Mouse (Mus musculus) forebrain, embryonic 15.5 days (tissue): ENCODE results near the gene Dhx38. TPM values are rescaled to one million over a fixed set of nuclear protein-coding genes. Genes with fewer than 3 reads are reported as not detected.
A peak's percentile ranks its signal among the peaks of the same experiment; 100 is the strongest.

Source experiments
- ATAC-seq: fragments of 200-750 bp; cut with Nextera tagmentation; replicated peaks from 2 replicates; pipeline ENCODE4 v1.8.0; 2017; ENCODE audit warnings: mild to moderate bottlenecking, moderate TSS enrichment, moderate library complexity
- H3K27ac ChIP-seq: fragments of 300-500 bp; sonication (generic); replicated peaks from 2 replicates; pipeline ENCODE4 v1.5.1; 2015; ENCODE audit warnings: mild to moderate bottlenecking, inconsistent platforms
- H3K27me3 ChIP-seq: fragments of 300-500 bp; sonication (generic); 2 replicates; pipeline ENCODE4 v1.6.1; 2015; ENCODE audit warnings: inconsistent platforms
- H3K36me3 ChIP-seq: fragments of 300-500 bp; sonication (generic); 2 replicates; pipeline ENCODE4 v1.6.1; 2015; ENCODE audit warnings: mild to moderate bottlenecking, inconsistent platforms
- H3K4me1 ChIP-seq: fragments of 300-500 bp; sonication (generic); 2 replicates; pipeline ENCODE4 v1.6.1; 2015; ENCODE audit warnings: inconsistent platforms
- H3K4me2 ChIP-seq: fragments of 300-500 bp; sonication (generic); replicated peaks from 2 replicates; pipeline ENCODE4 v1.6.1; 2015; ENCODE audit warnings: mild to moderate bottlenecking, inconsistent platforms
- H3K4me3 ChIP-seq: fragments of 300-500 bp; sonication (generic); 2 replicates; pipeline ENCODE4 v1.5.1; 2015; ENCODE audit warnings: mild to moderate bottlenecking, inconsistent platforms
- H3K9ac ChIP-seq: fragments of 300-500 bp; sonication (generic); replicated peaks from 2 replicates; pipeline ENCODE4 v1.6.1; 2015; ENCODE audit warnings: mild to moderate bottlenecking, inconsistent platforms
- H3K9me3 ChIP-seq: fragments of 300-500 bp; sonication (generic); 2 replicates; pipeline ENCODE4 v1.6.1; 2016; ENCODE audit warnings: inconsistent platforms
- WGBS: fragments of 180-500 bp; shearing (Covaris S2); methylation state at CpG from one replicate; pipeline ENCODE4 v1.1.7; 2015; ENCODE audit warnings: mixed read lengths; 5-methylcytosine and 5-hydroxymethylcytosine counted together
- polyA plus RNA-seq: library from polyadenylated mRNA; unstranded; fragments of >200 nt; fragmentation: Nextera tagmentation; extraction: Ambion mirVana; gene quantifications from 2 replicates; pipeline ENCODE4 v1.2.1, GENCODE M21; 2015

The Dhx38 gene
- 23.9 and 24.0 TPM in 2 replicates for polyA plus RNA-seq

DNA sequence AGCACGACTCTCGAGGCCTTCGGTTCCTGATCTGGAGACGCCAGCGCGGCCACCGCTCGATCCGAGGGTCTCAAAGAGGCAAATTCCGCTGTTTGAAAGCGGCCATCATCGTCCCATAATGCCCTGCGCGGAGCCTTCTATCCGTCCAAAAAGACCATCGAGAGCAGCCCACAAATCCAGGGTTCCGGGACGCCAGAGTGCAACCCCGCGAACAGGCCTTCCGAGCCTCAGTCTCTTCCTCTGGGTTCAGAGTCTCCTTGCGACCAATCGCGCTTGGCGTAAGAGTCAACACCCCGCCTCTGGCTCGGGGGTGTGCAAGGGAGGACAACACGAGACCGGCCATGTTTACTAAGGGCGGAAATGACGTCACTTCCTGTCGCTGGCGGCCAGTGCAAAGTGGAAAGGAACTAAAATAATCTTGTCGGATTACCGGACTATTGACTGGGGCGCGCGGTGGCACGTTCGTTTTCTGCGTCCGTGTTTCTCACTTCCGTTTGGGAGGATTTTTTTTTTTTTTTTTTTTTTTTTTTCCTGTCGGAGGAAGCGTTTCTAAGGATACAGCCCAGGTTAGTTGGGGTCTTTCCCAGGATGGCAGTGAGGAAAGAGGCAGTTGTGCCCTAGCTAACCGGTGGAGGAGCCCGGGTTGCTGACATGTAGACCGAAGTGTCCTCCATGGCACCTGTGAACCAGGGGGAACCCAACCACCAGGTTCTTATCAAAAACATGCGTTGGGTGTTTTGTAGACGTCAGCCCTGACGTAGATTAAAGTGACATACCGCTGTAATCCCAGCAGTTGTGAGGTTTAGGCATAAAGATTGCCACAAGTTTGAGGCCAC lies at the start of gene Dhx38, which contains the start of gene Txnl4b:
TSS of gene Dhx38 (minus strand) at position 364 of the 836 bp plus-strand sequence.
TSS of gene Txnl4b (plus strand) at position 395 of the 836 bp plus-strand sequence.
- peak within 1 kb of the TSS; percentile 93 for H3K27ac ChIP-seq
- peaks cover 20% of the 10 kb centered on the region for H3K36me3 ChIP-seq
- peak within 1 kb of the TSS; percentile 93 for H3K9ac ChIP-seq
- H3K4me3 ChIP-seq: peak within 1 kb of the TSS; percentile 86
- no peaks in the 10 kb centered on the region for H3K9me3 ChIP-seq
- peak within 1 kb of the TSS; percentile 83 for H3K4me2 ChIP-seq
- H3K27me3 ChIP-seq: no peaks in the 10 kb centered on the region
- ATAC-seq: peak; percentile 100
- WGBS: under 1% methylated on average over 52 of the region's 52 CpGs
- H3K4me1 ChIP-seq: peaks cover 21% of the 10 kb centered on the region

GRCm38 (mm10) chr8:109614243-109615210 lies 48.9 kb upstream of the Dhx38 start, which contains the start of gene Pkd1l3:
TSS of gene Pkd1l3 (plus strand) at chr8:109614517.
- Histone ChIP-seq H3K9me3 (no peaks in the 10 kb centered on the region), H3K27ac (no peak within 1 kb of the TSS), H3K36me3 (no peaks in the 10 kb centered on the region), H3K4me3 (no peak within 1 kb of the TSS), H3K4me2 (no peak within 1 kb of the TSS), H3K4me1 (peaks cover 2% of the 10 kb centered on the region; the same call in 1 of the 2 replicates), H3K27me3 (no peaks in the 10 kb centered on the region), H3K9ac (no peak within 1 kb of the TSS)
- no peak for ATAC-seq
- 61% methylated on average over 27 of the region's 27 CpGs for WGBS

DNA sequence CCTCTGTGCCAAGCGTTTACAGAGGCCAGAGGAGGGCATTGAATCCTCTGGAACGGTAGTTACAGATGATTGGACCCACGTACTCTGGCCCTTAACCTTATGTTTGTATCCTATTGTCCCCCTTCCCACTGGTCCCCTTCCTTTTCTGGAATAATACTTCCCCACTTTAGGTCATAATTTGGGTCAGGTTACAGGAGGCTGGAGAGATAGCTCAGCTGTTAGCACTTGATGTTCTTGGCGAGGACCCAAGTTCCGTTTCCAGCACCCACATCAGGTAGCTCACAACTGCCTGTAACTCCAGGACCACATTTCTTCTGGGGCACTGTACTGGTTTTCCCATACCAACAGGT lies 43.5 kb upstream of the Dhx38 start:
- Histone ChIP-seq H3K9ac (peak overlapping the region; percentile 87), H3K4me3 (peak overlapping the region; percentile 61), H3K36me3 (peaks cover 2% of the 10 kb centered on the region; the same call in 1 of the 2 replicates), H3K9me3 (no peaks in the 10 kb centered on the region), H3K27me3 (no peaks in the 10 kb centered on the region), H3K27ac (peak overlapping the region; percentile 99), H3K4me1 (peaks cover 17% of the 10 kb centered on the region), H3K4me2 (peak overlapping the region; percentile 71)
- 20% methylated on average over 5 of the region's 5 CpGs for WGBS
- ATAC-seq: no peak

- no peaks in the 10 kb centered on the region for H3K9me3 ChIP-seq
- WGBS: under 1% methylated on average over 42 of the region's 42 CpGs
- H3K36me3 ChIP-seq: peaks cover 6% of the 10 kb centered on the region
- H3K4me1 ChIP-seq: peaks cover 17% of the 10 kb centered on the region
- peak; percentile 99 for ATAC-seq
- H3K9ac ChIP-seq: peak within 1 kb of the TSS; percentile 87
- no peaks in the 10 kb centered on the region for H3K27me3 ChIP-seq
- H3K4me3 ChIP-seq: peak within 1 kb of the TSS; percentile 61
- peak within 1 kb of the TSS; percentile 71 for H3K4me2 ChIP-seq
- H3K27ac ChIP-seq: peak within 1 kb of the TSS; percentile 99
These were observed 42.9 kb upstream of the Dhx38 start, which contains the start of gene Dhodh for GRCm38 (mm10) chr8:109608271-109609152. TSS of gene Dhodh (minus strand) at chr8:109608673.

- H3K4me3 ChIP-seq: peak overlapping the region; percentile 61
- H3K27ac ChIP-seq: peak overlapping the region; percentile 99
These were observed 42.0 kb upstream of the Dhx38 start for GRCm38 (mm10) chr8:109607650-109608049.

GRCm38 (mm10) chr8:109606725-109607124 lies 41.1 kb upstream of the Dhx38 start:
- peaks cover 17% of the 10 kb centered on the region for H3K4me1 ChIP-seq
- WGBS: 88% methylated on average over 2 of the region's 2 CpGs

More at GRCm38 (mm10) chr8:109607650-109608049, 42.0 kb upstream of the Dhx38 start:
- ATAC-seq: no peak
- peaks cover 13% of the 10 kb centered on the region for H3K36me3 ChIP-seq
- 11% methylated on average over 12 of the region's 12 CpGs for WGBS
- no peaks in the 10 kb centered on the region for H3K9me3 ChIP-seq
- H3K4me2 ChIP-seq: peak overlapping the region; percentile 71
- H3K27me3 ChIP-seq: no peaks in the 10 kb centered on the region
- peaks cover 17% of the 10 kb centered on the region for H3K4me1 ChIP-seq
- H3K9ac ChIP-seq: peak overlapping the region; percentile 87

DNA sequence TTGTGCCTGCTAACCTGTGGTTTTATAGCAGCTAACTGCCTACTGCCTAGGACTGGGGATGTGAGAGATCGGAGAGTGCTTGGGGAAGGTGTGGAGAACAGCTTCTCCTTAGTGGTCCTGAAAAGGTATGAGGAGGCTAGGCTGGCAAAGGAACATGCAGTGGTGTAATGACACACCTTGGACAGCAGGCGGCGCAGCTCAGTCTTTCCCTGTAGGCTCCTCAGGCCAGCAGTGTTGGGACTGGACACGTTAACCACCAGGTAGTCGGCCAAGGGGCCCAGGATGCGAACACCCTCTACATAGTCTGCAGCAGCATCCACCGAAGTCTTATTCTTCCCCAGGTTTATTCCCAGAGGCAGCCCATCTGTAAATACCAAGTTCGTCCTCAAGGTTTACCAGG lies 30.2 kb upstream of the Dhx38 start:
- Histone ChIP-seq H3K36me3 (peaks cover 10% of the 10 kb centered on the region; the same call in 1 of the 2 replicates), H3K9me3 (no peaks in the 10 kb centered on the region), H3K4me3 (no peak overlapping the region), H3K27me3 (no peaks in the 10 kb centered on the region), H3K27ac (no peak overlapping the region), H3K4me2 (no peak overlapping the region), H3K4me1 (no peaks in the 10 kb centered on the region), H3K9ac (no peak overlapping the region)
- ATAC-seq: no peak
- WGBS: 47% methylated on average over 8 of the region's 8 CpGs

More at GRCm38 (mm10) chr8:109606725-109607124, 41.1 kb upstream of the Dhx38 start:
- no peaks in the 10 kb centered on the region for H3K27me3 ChIP-seq
- peaks cover 16% of the 10 kb centered on the region for H3K36me3 ChIP-seq
- H3K27ac ChIP-seq: no peak overlapping the region
- no peaks in the 10 kb centered on the region for H3K9me3 ChIP-seq
- no peak overlapping the region for H3K9ac ChIP-seq
- H3K4me3 ChIP-seq: no peak overlapping the region
- no peak for ATAC-seq
- no peak overlapping the region for H3K4me2 ChIP-seq

- no peaks in the 10 kb centered on the region for H3K4me1 ChIP-seq
- no peak for ATAC-seq
- peaks cover 7% of the 10 kb centered on the region; the same call in 1 of the 2 replicates for H3K36me3 ChIP-seq
- H3K27ac ChIP-seq: no peak overlapping the region
- H3K4me2 ChIP-seq: no peak overlapping the region
- no peak overlapping the region for H3K9ac ChIP-seq
- no peaks in the 10 kb centered on the region for H3K27me3 ChIP-seq
- H3K4me3 ChIP-seq: no peak overlapping the region
- no peaks in the 10 kb centered on the region for H3K9me3 ChIP-seq
- 83% methylated on average over 6 of the region's 6 CpGs for WGBS
These were observed 27.6 kb upstream of the Dhx38 start for GRCm38 (mm10) chr8:109593117-109593788.

- Histone ChIP-seq H3K36me3 (peaks cover 6% of the 10 kb centered on the region; the same call in 1 of the 2 replicates), H3K4me2 (no peak overlapping the region), H3K27me3 (no peaks in the 10 kb centered on the region), H3K4me1 (no peaks in the 10 kb centered on the region), H3K4me3 (no peak overlapping the region), H3K9me3 (no peaks in the 10 kb centered on the region), H3K9ac (no peak overlapping the region), H3K27ac (no peak overlapping the region)
- 81% methylated on average over 5 of the region's 5 CpGs for WGBS
- ATAC-seq: no peak
These were observed 26.5 kb upstream of the Dhx38 start for GRCm38 (mm10) chr8:109592164-109592563.

DNA sequence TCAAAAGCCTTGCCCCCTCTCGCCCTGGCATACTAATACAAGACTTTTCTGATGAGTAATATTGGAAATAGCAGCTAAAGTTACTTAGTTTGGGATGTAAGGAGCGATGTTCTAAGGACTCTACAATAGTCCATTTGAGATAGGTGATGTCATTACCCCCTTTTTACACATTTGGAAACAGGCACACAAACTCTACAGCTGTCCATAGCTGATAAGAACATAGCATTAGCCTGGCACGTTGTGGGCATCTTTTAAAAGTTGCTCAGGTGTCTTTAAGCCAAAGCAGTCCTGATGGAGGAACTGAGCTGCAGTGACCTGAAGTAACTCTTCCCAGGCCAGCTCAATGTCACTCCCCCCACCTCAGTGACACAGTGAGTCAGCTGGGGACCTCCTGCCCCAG lies 25.7 kb upstream of the Dhx38 start:
- no peak overlapping the region for H3K9ac ChIP-seq
- no peaks in the 10 kb centered on the region for H3K27me3 ChIP-seq
- H3K4me2 ChIP-seq: no peak overlapping the region
- H3K36me3 ChIP-seq: 0 out of 2 replicates have a peak, but pooled peaks cover 2% of the 10 kb centered on the region
- 84% methylated on average over 3 of the region's 3 CpGs for WGBS
- ATAC-seq: no peak
- no peak overlapping the region for H3K4me3 ChIP-seq
- H3K9me3 ChIP-seq: no peaks in the 10 kb centered on the region
- H3K27ac ChIP-seq: no peak overlapping the region
- H3K4me1 ChIP-seq: no peaks in the 10 kb centered on the region
